Mouse (Mus musculus) brain, embryonic 18.5 days (tissue): Measurements from ENCODE around the gene 4930407I10Rik.
A peak's percentile ranks its signal among the peaks of the same experiment; 100 is the strongest.

ENCODE experiments used
- DNase-seq: peaks from one replicate; pipeline ENCODE4 v3.0.0-alpha.2; 2012; ENCODE audit warnings: low read depth, low spot score

The 4930407I10Rik gene

DNA sequence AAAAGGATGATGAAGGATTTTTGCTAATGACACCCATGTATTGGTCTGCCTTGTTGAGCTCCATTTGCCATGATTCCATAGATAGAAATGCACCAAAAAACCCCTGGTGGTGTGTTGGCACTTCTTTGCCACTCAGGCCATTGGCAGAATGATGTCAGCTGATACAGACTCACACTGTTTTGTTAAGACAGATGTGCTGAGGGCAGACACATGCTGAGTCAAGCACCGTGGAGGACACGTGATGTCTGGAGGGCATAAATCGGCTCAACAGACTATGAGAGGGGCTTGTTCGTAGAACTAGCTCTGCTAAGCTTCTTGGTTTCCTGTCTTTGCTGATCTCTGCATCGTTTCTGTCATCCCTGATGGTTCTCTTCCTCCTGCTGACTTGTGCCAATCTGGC, 6.4 kb upstream of the 4930407I10Rik start:
- DNase-seq, result no peak

DNA sequence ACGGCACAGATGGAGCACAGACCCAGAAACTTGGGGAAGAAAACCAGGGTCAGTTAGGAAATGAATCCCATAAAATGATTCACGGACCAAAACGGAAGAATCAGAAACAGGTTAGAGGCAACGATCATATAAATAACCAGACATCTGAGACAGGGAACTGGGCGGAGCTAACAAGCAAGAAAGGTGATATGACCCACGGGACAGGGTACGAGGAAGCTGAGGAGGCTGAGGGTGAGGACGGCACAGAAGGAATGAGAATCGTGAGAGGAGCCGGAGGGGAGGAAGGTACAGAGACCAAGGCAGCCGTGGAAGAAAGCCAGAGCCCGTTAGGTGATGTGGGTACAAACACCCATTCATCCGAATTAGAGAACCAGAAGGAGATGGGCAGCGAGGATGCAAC, 5.0 kb downstream of the 4930407I10Rik start:
- DNase-seq, result no peak

DNA sequence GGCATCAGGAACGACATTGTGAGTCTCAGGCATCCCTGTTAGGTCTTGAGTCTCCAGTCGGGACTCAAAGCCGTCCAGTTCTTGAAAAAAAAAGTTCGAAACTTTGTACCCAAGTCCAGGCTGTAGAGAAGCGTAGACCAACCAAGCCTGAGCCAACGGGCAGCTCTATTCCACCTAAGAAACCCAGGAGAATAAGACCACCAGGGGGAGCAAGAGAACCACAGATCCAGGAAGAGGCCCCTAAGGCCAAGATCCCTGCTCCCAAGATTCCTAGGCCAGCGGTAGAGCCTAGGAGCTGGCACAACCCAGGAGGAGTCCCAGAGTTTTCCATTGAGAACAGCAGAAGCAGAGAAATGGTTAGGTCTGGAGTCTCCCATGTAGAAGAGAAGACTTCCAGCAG, 6.6 kb downstream of the 4930407I10Rik start:
- DNase-seq, result peak; percentile 54

DNA sequence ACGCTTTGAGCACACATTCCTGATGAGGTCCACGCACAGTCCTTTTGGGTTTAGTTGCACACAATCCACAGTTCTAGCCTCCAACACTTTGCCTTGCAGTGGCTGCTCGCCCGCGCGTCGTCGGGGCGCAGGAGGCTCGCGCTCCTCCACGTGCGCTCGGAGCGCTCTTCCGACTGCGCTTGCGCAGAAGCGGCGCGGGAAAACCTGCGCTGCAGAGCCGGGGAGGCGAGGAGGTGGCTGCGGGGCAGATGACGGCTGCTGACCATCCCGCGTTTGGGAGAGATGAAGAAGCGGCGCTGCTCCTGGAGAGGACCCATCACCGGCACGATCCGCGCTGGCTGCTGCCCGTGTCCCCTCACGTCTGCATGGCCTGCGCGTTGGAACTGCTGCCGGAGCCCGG, 10.9 kb downstream of the 4930407I10Rik start, which contains the start of gene Mei1:
Gene Mei1 (plus strand): TSS at position 99 of the 400 bp plus-strand sequence.
- DNase-seq, result no peak

DNA sequence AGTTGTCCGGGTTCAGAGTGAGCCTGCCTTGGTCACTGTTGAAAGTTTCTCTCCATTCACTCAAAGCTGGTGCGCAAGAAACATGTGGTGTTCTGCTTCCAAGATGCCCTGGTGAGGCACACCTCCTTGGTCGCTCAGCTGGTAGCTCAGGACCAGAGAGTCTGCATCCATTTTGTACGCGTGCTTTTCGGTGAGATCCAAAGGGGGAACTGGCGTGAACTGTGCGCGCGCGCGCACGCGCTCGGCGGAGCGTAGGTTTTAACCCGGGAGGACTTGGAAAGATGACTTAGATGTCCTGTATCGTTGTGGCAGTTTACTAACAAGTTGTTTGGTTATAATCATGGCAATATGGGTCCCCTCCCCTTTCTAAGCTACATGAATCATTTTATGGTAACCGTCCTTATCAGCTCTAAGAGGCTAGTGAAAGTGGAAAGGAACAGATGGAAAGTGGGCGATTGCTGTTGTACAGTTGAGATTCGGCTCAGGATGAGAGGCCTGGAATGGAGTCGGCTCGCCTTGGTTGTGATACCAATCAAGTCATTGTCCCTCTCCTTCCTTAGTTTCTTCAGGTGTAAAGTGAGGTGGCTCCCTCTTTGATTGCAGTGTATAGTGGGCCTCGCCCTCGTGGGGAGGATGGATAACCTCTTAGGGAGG, 13.0 kb downstream of the 4930407I10Rik start:
- DNase-seq, result no peak

DNA sequence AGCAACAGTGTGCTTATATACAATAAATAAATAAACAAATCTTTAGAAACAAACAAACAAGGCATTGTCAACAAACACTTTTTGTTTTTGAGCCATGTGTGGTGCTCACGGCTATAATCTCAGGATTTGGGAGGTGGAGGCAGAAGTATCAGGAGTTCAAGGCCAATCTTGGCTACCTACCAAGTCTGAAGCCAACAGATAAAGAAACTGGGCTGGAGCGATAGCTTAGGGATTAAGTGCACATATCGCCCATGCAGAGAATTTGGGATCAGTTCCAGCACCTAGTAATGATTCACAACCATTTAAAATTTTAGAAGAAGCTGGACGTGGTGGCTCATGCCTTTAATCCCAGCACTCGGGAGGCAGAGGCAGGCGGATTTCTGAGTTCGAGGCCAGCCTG, 14.5 kb downstream of the 4930407I10Rik start:
- no peak for DNase-seq

DNA sequence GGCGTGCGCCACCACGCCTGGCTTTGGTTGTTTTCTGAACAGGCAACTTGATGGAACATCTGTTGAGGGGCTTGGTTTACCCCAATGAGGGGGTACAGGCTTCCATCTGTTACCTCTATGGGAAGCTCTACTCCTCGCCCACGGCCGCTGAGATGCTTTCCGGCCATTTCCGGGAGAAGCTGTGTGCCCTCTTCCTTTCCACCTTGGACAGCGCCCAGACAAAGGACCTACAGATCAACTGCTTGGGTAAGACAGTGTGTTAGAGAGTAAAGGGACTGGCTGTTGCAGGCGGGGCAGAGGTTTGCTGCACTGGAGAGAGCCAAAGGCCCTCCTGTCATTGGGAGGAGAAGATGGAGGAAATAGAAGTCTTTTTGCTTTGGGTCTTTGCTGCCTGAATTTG, 20.9 kb downstream of the 4930407I10Rik start:
- no peak for DNase-seq

DNA sequence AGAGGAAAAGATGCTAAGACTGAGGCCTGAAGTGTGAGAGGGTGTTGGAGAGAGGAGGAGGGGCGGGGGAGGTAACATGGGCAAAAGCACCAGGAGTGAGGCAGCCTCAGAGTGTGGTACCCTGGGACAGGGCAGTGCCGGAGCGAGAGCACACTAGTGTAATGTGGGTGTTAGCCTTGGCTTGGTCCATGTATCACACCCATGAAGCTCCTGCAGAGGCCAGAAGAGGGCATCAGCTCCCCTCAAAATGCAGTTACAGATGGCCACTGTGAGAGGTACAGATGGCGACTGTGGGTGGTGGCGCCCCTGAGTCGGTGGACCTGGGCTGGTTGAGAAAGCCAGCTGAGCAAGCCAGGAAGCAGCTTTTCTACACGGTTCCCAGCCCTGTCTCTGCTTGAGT, 22.2 kb downstream of the 4930407I10Rik start:
- DNase-seq, result no peak

DNA sequence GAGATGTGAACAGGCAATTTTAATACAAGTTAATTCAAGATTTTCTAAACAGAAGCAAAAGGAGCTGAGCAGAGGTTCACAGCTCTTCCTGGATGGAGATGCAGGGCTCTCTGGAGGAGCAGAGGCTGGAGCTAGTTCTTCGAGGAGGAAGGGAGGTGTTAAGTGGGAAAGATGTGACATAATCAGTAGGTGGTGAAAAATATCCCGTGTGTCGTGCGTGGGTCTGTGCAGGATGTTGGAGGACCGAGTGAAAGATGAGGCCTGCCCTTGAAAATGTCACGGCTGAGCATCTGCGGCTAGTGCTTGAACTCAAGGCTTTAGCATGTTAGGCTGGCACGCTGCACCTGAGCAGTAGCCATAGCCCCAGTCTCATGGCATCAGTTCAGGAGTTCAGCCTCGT, 26.7 kb downstream of the 4930407I10Rik start:
- no peak for DNase-seq

DNA sequence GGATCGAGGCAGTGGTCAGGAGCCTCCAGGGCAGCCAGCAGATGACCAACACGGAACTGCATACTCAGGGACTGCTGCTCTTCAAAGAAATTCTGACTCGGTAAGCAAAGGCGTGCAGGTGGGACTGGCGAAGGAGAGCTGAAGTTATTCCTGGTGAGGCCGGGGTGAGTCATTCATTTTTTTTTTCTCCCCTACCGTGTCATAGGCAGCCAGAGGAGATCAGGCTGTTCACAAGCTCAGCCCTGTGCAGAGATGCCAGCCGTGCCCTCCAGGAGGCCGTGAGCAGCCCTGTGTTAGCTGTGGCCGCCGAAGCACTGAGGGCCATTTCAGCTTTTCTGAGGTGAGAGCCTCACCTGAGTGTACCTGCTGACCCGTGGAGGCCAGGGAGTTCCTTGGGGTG, 27.2 kb downstream of the 4930407I10Rik start:
- DNase-seq, result no peak

DNA sequence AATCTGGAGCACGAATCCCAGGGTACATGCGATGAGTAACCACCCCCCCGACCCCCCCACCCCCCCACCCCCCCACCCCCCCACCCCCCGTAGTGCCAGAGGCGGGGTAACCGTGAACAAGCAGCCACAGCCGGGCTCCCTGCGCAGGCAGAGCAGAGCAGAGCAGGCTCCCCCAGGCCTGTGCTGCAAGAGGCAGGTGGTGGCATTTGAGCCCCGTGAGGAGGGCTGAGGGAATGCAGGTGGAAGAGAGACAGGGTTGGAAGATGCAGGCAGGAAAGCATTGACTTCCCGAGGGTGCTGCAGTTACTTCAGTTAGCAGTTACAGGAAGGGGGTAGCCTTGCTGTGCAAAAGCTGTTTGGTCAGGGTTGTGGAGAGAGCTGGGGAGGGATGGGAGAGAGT, 28.3 kb downstream of the 4930407I10Rik start:
- DNase-seq, result no peak

DNA sequence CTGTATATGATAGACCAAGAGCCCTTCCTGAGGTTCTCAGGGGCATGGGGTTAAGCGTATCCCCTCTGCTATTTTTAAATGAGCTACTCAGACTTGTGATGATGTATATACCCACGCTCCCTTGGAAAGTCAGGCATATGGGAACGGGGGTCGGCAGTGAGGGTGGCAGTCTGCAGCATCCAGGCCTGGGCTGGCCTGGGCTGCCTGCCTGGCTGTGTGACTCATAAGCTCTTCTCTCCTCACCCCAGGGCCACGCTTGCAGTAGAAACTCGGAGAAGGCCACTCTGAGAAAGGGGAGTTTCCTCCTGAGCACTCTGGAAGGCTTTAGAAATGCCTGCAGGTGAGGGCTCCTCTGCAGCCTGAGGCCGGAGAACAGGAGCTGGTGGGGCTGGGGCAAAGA, 32.1 kb downstream of the 4930407I10Rik start:
- no peak for DNase-seq

DNA sequence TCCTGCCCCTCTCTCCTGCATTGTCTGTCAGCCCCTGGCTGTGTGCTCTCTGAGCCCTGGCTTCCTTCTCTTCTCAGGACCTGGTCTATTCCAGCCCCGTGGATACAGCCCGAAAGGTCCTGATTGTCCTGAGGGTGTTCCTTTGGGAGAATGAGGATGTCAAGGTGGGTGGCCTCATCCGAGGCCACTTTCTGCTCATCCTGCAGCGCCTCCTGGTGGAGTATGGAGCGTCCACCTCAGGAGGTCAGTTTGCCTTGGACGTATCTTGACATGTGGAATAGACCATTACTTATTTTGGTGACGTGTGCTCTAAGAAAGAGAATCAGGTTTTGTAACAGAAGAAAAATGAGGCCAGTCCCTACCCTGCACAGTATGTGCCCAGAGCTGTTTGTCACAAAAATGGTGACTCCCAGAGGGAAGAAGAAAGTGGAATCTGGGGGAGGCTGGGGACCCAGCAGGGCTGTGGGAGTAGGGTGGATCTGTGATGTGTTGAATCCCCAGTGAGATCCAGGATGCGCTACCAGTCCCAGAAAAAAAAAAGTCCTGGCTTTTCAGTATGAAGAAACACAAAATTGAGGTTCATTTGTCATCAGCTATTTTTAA, 48.1 kb downstream of the 4930407I10Rik start:
- no peak for DNase-seq
